Mouse (Mus musculus) right cerebral cortex, postnatal 10 days (tissue): Measurements from ENCODE around the gene Ush1g.

ENCODE experiments used
- DNase-seq, 2 experiments: peaks; one replicate each; pipeline ENCODE4 v3.0.0; 2021; ENCODE audit warnings: low spot score in 2 of 2

The Ush1g gene

DNA sequence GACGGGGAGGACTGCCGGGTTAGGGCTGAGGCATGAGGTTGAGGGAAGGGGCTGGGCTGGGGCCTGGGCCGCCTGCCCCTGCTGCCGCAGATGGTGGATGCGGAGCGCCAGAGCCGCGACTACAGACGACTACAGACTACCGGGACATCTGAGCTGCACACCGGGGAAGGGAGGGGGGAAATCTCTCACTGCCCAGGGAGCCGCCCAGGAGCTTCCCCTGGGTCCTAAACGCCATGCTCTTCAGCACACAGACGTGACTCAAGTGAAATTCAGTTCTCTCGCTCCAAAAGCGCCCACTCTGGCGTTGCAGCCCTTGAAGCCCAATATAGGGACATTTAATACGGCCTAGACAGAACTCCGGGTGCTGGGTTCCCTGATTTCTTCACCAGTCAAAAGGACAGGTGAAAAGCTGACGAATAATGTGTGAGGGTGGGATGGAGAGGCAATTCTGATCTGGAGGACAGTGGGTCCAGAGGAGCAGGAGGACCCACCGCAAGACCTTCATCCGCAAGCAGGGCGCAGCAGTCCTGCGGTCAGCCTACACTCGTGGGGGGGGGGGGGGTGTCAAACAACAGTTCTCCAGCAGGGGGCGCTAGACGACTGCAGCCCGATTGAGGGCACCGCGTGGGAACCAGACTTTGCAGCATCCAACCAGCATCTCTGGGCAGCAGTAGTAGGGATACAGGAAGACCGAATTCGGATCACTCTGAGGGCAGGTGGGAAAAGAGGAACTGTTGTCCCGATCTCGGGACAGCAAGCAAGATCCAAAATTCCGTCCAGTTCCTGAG, at the start of gene Ush1g:
TSS of gene Ush1g (minus strand) at position 136 of the 788 bp plus-strand sequence.
- DNase-seq: peak in 1 of 2 experiments; percentile 47

DNA sequence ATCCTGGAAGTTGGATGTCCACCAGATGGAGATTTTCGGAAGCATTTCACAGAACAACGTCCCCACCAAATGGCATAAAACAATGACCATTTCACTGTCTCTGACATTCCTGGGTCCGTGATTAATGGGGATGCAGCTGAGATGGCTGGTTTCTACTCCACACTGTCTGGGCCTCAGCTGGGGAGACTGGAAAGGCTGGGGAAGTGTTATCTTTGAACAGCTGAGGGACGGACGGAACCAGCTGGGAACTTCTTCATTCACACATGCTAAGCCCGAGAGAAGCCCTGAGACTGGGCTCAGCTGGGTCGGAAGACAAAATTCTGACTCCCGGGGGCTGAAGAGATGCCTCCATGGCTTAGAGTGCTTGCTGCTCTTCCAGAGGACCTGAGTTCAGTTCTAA, 49.5 kb upstream of the Ush1g start:
- no peak for DNase-seq

DNA sequence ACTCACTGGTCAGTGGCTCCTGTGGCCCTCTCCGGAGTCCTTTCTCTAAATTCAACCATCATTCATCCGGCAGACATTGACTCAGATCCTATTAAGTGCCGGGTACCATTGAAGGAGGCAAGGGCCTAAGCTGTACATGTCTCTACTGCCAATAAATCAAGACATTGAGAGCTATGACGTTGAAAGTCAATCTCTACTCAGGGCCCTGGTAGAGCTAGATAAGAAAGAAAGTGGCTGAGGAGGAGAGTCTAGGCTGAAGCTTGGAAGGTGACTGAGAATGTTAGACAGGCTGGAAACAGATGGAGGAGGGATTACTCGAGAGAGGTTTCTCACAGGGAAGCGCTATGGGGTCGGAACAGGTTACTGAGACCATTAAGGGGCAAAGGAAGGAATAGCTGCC, 48.5 kb upstream of the Ush1g start:
- no peak for DNase-seq

DNA sequence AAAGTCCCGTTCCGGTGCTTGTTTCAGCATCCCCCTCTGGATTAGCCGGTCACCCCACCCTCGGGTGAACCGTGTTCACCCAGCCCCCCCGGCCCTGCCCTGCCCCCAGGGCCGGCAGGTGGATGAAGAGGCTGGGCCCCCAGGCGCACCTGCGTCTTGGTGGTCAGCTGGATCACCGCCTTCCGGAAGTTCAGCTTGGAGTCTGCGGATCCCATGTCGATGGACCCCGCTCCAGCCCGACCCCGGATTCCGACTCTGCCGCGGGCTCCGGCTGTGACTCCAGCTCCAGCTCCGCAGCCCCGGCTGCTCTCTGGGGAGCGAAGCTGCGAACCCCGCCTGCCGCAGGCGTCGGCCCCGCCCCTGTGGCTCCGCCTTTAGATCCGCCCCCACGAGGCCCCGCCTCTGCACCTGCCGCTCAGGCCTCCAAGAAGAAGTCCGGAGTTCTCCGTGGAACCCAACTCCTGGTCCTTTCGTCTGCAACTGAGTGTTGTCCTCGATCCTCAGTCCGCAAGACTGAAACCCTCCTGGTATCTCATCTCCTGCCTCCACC, 45.6 kb upstream of the Ush1g start, which contains the start of gene Hid1:
TSS of gene Hid1 (minus strand) at position 362 of the 550 bp plus-strand sequence.
- DNase-seq: peak; percentile 88 to 89

DNA sequence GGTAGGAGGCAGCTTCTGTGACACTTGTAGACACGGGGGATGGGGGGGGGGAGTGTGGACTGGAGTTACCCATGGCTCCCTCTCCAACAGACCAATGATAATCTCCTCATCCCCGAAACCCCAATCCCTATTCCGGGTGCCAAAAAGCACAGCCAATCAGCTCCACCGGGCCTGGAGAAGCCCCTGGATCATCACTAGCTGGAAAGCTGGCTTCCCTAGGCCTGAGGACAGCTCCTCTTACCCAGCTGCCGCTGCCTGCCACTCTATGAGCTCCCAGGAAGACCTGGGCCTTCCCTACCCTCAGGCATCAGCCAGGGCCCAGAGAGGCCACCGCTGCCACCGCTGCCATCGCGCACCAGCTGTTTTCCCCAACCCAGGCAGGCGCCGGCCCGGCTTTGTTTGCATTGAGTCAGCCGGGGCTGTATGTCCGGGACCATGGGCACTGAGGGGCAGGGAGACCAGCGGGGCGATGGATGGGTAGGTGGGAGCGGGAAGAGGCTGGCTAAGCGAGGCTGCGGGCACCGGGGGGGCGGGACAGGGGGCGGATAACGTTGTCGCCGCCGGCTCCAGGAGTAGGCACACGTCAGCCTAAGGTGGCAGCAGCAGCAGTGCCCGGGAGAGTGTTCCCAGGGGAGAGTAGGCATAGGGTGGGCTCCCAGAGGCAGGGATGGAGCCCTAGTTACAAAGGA, 45.0 kb upstream of the Ush1g start:
- peak; percentile 83 to 88 for DNase-seq

- no peak for DNase-seq
Measured at GRCm38 (mm10) chr11:115366039-115366705, 44.3 kb upstream of the Ush1g start.

DNA sequence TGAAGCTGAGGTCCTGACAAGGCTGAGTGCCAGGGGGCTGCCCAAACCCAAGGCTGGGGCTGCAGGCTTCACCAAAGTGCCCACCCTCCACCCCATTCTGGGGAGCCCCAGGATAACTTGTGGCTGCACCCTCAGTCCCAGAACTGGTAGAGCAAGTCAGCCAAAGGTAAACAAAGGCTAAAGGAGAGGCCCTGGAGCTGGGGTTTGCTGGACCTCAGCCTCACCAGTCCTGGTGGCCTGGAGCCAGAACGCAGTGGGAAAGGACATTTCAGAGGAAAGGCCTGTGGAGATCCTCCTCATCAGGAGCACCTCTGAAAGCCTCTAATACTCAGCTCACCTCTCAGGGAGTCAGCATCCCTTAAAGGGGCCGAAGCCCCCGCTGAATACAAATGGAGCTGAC, 42.3 kb upstream of the Ush1g start:
- DNase-seq: no peak

DNA sequence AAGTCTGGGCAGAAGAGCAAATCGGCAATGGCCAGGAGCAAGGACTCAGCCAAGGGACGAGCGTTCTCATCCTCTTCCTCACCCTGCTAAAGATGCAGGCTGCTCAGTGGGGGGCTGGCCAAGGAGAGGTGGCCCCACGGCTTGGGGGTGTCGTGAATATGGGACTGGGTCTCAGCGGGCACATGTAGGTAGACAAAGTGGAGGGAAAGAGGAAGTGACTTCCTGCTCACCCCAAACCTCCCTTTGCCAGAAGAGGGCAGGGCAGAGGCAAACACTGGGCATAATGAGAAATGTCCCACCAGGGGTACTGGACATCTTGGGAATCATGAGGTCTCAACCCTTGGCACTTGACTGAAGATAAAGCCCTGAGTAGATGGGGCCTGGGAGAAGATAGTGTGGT, 37.9 kb upstream of the Ush1g start:
- no peak for DNase-seq

DNA sequence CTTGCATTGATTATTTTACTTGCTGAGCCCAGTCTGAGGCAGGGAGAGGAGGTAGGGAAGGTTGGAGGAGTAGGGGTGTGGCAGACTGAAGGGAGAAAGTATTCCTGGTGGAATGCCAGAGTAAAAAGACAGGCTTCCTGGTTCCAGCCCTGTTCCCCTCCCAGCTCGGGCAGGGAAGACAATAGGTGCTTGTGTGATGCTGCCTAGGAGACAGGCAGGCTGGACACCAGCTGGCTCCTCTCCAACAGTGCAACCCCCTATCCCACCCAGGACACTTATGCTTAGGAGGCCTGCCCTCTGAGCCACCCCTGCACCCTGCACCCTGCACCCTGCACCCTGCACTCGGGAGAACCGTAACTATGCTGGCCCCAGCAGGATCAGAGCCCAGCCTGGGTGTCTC, 37.5 kb upstream of the Ush1g start:
- no peak for DNase-seq

GRCm38 (mm10) chr11:115358468-115358867, 36.6 kb upstream of the Ush1g start:
- DNase-seq: peak; percentile 70 to 81

- peak; percentile 77 to 84 for DNase-seq
Measured at GRCm38 (mm10) chr11:115354183-115354582, 32.3 kb upstream of the Ush1g start.

DNA sequence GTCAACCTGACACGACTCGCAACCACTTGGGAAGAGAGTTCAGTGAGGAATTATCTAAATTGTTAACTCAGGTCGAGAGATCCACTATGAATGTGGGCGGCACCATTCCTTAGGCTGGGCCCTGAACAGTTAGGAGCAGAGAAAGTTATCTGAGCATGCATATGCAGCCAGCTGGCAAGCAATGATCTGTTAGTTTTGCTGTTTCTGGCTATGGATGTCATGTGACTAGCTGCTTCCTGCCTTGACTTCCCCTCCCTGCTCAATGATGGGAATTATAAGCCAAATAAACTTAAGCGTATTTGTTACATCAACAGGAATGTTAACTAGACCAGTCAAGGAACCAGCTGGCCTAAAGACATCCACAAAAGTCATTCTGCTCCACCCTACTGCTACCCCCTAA, 31.5 kb upstream of the Ush1g start:
- DNase-seq: no peak

GRCm38 (mm10) chr11:115349976-115350375, 28.1 kb upstream of the Ush1g start:
- no peak for DNase-seq

DNA sequence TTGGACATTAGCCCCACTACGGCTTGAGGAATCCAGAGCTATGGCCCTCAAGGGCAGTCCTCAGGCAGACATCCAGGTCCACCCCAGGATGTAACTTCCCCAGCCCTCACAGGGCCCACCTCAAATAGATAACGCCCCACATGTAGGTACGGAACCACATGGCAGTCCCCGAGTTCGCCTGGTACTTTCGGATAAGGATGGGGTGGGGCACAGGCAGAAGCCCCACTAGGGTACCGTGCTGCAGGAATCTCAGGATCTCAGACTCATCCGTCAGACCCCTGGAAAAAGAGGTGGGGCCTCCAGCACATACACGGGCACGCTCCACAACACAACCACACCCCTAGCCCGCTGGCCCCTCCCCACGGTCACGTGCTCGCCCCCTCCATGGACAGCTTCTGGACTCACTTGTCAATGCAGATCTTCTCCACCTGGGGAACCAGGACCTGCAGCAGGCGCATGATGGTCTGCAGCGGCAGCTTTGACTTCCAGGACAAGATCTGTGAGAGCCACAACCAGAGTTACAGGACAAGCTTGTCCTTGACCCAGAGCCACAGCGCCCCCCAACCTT, 26.9 kb upstream of the Ush1g start:
- no peak for DNase-seq

DNA sequence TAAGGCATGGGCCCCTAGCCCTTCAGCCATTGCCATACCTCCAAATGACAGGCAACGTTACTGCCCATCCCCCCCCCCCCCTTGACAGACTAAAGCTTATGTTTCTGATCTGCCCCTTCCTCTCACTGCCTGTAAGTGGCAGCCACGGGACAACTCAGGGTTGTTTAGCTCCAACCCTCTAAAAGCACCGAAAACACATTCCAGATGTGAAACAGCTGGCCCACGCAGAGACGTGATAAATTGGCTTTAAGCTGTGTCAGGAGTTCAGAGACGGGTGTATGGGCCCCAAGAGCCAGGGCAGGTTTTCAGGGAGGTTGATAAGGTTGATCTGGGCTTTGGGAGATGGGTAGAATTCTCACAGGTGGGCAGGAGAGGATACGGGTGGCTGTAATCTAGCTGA, 23.7 kb upstream of the Ush1g start:
- DNase-seq: no peak

GRCm38 (mm10) chr11:115344967-115345366, 23.1 kb upstream of the Ush1g start:
- no peak for DNase-seq

DNA sequence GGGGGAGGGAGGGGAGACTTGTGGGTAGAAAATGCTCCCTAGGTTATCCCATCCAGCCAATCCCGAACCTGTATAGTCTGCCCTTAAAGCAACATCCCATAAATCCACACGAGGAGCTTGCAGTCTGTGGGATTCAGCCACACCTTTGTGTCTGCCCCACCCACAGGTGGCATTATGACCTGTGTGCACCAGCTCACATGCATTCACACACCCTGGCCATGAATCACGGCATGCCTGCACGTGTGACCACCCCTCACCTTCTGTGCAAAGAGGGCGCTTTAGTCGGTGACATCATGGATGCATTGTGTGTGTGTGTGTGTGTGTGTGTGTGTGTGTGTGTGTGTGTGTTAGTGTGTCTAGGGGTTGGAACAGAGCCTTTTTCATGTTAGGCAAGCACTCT, 20.0 kb upstream of the Ush1g start:
- no peak for DNase-seq

- no peak for DNase-seq
Measured at GRCm38 (mm10) chr11:115341246-115341645, 19.4 kb upstream of the Ush1g start.

- DNase-seq: no peak
Measured at GRCm38 (mm10) chr11:115337826-115338225, 16.0 kb upstream of the Ush1g start.

- no peak for DNase-seq
Measured at GRCm38 (mm10) chr11:115337350-115337749, 15.5 kb upstream of the Ush1g start.

GRCm38 (mm10) chr11:115336115-115336514, 14.3 kb upstream of the Ush1g start:
- DNase-seq: no peak

DNA sequence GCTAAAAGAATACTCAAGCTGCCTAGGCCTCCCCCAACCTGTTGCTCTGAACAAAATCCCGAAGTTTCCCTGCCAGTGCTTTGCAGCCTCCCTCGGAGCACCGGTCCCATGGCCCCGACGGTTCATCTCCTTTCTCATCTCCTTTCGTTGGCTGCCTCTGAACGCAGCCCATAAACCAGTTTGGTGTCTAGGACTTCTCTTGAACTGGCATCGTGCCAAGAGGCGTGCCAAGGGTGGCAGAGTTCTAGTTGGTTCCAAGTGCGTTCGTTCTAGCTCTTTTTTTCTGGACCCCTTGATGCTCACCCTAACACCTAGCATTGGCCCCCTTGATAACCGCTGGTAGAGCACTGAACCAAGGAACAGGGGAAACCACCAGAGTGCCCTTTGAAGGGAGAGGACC, 13.4 kb upstream of the Ush1g start:
- peak in 1 of 2 experiments; percentile 53 for DNase-seq
